Mouse (Mus musculus) liver, embryonic 16.5 days (tissue): ENCODE results near the gene Itga7. TPM values are rescaled to one million over a fixed set of nuclear protein-coding genes. Genes with fewer than 3 reads are reported as not detected.
A peak's percentile ranks its signal among the peaks of the same experiment; 100 is the strongest.

Experiments used
- ATAC-seq: fragments of 200-750 bp; cut with Nextera tagmentation; 2 replicates; pipeline ENCODE4 v1.8.0; 2017; ENCODE audit warnings: low read depth, mild to moderate bottlenecking, moderate number of reproducible peaks, moderate library complexity
- H3K27ac ChIP-seq: fragments of 300-500 bp; sonication (generic); 2 replicates; pipeline ENCODE4 v1.5.1; 2014; ENCODE audit warnings: mild to moderate bottlenecking, low read length
- H3K27me3 ChIP-seq: fragments of 300-500 bp; sonication (generic); 2 replicates; pipeline ENCODE4 v1.6.1; 2014; ENCODE audit warnings: low read depth, low read length, mixed read lengths; ENCODE audit not compliant: control insufficient read depth, insufficient read depth
- H3K36me3 ChIP-seq: fragments of 300-500 bp; sonication (generic); 2 replicates; pipeline ENCODE4 v1.6.1; 2014; ENCODE audit warnings: mild to moderate bottlenecking; ENCODE audit not compliant: control insufficient read depth, insufficient read depth
- H3K4me1 ChIP-seq: fragments of 300-500 bp; sonication (generic); 2 replicates; pipeline ENCODE4 v1.6.1; 2014; ENCODE audit warnings: low read depth, low read length, mixed read lengths; ENCODE audit not compliant: control insufficient read depth
- H3K4me2 ChIP-seq: fragments of 300-500 bp; sonication (generic); 2 replicates; pipeline ENCODE4 v1.6.1; 2014; ENCODE audit warnings: low read depth, low read length, mixed read lengths
- H3K4me3 ChIP-seq: fragments of 300-500 bp; sonication (generic); 2 replicates; pipeline ENCODE4 v1.5.1; 2014; ENCODE audit warnings: low read depth, mild to moderate bottlenecking, low read length
- H3K9ac ChIP-seq: fragments of 300-500 bp; sonication (generic); 2 replicates; pipeline ENCODE4 v1.6.1; 2014; ENCODE audit warnings: low read depth, low read length
- H3K9me3 ChIP-seq: fragments of 300-500 bp; sonication (generic); replicated peaks from 2 replicates; pipeline ENCODE4 v1.6.1; 2016; ENCODE audit warnings: low read length; ENCODE audit not compliant: control insufficient read depth
- WGBS: fragments of 180-500 bp; shearing (Covaris S2); extraction: QIAGEN DNeasy Blood & Tissue Kit; methylation state at CpG from one replicate; pipeline ENCODE4 v1.1.7; 2014; ENCODE audit not compliant: insufficient replicate concordance; 5-methylcytosine and 5-hydroxymethylcytosine counted together
- polyA plus RNA-seq: library from polyadenylated mRNA; unstranded; fragments of >200 nt; fragmentation: Nextera tagmentation; extraction: Ambion mirVana; gene quantifications from 2 replicates; pipeline ENCODE4 v1.2.1, GENCODE M21; 2015

Gene Itga7
- polyA plus RNA-seq, 1 experiment from 2014 or later, result 0.83 TPM

- H3K36me3 ChIP-seq, result no peaks in the 10 kb centered on the region
- no peak for ATAC-seq
- H3K27me3 ChIP-seq, result peaks cover 37% of the 10 kb centered on the region
- peak overlapping the region; percentile 72 for H3K4me2 ChIP-seq
- peak overlapping the region; percentile 65 for H3K4me3 ChIP-seq
- H3K27ac ChIP-seq, result no peak overlapping the region
- H3K4me1 ChIP-seq, result no peaks in the 10 kb centered on the region; the same call in 1 of the 2 replicates
- 51% methylated on average over 13 of the region's 13 CpGs for WGBS
- no peaks in the 10 kb centered on the region for H3K9me3 ChIP-seq
- peak overlapping the region; percentile 69; the same call in 1 of the 2 replicates for H3K9ac ChIP-seq
Observed at GRCm38 (mm10) chr10:128908778-128909448, 24.7 kb upstream of the Itga7 start.

- H3K9ac ChIP-seq, result peak overlapping the region; percentile 69
- peak overlapping the region; percentile 72 for H3K4me2 ChIP-seq
- peak overlapping the region; percentile 14 for H3K27ac ChIP-seq
- 2% methylated on average over 32 of the region's 41 CpGs for WGBS
- no peaks in the 10 kb centered on the region; the same call in 1 of the 2 replicates for H3K4me1 ChIP-seq
- H3K4me3 ChIP-seq, result peak overlapping the region; percentile 65
- no peaks in the 10 kb centered on the region for H3K9me3 ChIP-seq
- H3K27me3 ChIP-seq, result peaks cover 37% of the 10 kb centered on the region
- peak; percentile 79 for ATAC-seq
- no peaks in the 10 kb centered on the region for H3K36me3 ChIP-seq
Observed at GRCm38 (mm10) chr10:128909567-128910028, 24.0 kb upstream of the Itga7 start.

- peak overlapping the region; percentile 14 for H3K27ac ChIP-seq
- no peaks in the 10 kb centered on the region for H3K9me3 ChIP-seq
- peak; percentile 12; the same call in 1 of the 2 replicates for ATAC-seq
- no peaks in the 10 kb centered on the region; the same call in 1 of the 2 replicates for H3K4me1 ChIP-seq
- peak overlapping the region; percentile 65 for H3K4me3 ChIP-seq
- peaks cover 37% of the 10 kb centered on the region for H3K27me3 ChIP-seq
- no peaks in the 10 kb centered on the region for H3K36me3 ChIP-seq
- peak overlapping the region; percentile 72 for H3K4me2 ChIP-seq
- peak overlapping the region; percentile 69 for H3K9ac ChIP-seq
- WGBS, result 3% methylated on average over 65 of the region's 66 CpGs
Observed at GRCm38 (mm10) chr10:128910066-128910841, 23.4 kb upstream of the Itga7 start.

GRCm38 (mm10) chr10:128911430-128911829 is 22.2 kb upstream of the Itga7 start:
- no peaks in the 10 kb centered on the region for H3K9me3 ChIP-seq
- H3K27ac ChIP-seq, result no peak overlapping the region
- H3K4me3 ChIP-seq, result no peak overlapping the region
- no peaks in the 10 kb centered on the region for H3K36me3 ChIP-seq
- H3K9ac ChIP-seq, result no peak overlapping the region
- peaks cover 37% of the 10 kb centered on the region for H3K27me3 ChIP-seq
- no peak overlapping the region for H3K4me2 ChIP-seq
- WGBS, result 57% methylated on average over 6 of the region's 6 CpGs
- ATAC-seq, result no peak
- H3K4me1 ChIP-seq, result no peaks in the 10 kb centered on the region; the same call in 1 of the 2 replicates

GRCm38 (mm10) chr10:128912268-128912667 is 21.4 kb upstream of the Itga7 start:
- no peak for ATAC-seq
- WGBS, result 67% methylated on average over 4 of the region's 4 CpGs
- Histone ChIP-seq H3K9ac (no peak overlapping the region), H3K27me3 (peaks cover 37% of the 10 kb centered on the region), H3K36me3 (no peaks in the 10 kb centered on the region), H3K9me3 (no peaks in the 10 kb centered on the region), H3K4me2 (no peak overlapping the region), H3K4me3 (no peak overlapping the region), H3K4me1 (no peaks in the 10 kb centered on the region; the same call in 1 of the 2 replicates), H3K27ac (no peak overlapping the region)

- no peak for ATAC-seq
- no peaks in the 10 kb centered on the region for H3K36me3 ChIP-seq
- no peak overlapping the region for H3K4me3 ChIP-seq
- no peaks in the 10 kb centered on the region for H3K9me3 ChIP-seq
- no peak overlapping the region for H3K9ac ChIP-seq
- 55% methylated on average over 4 of the region's 4 CpGs for WGBS
- H3K4me1 ChIP-seq, result no peaks in the 10 kb centered on the region; the same call in 1 of the 2 replicates
- H3K27me3 ChIP-seq, result peaks cover 37% of the 10 kb centered on the region
- H3K27ac ChIP-seq, result no peak overlapping the region
- no peak overlapping the region for H3K4me2 ChIP-seq
Observed at GRCm38 (mm10) chr10:128912791-128913190, 20.8 kb upstream of the Itga7 start.

- Histone ChIP-seq H3K27me3 (peaks cover 33% of the 10 kb centered on the region), H3K36me3 (no peaks in the 10 kb centered on the region), H3K9ac (no peak overlapping the region), H3K4me2 (no peak overlapping the region), H3K4me3 (no peak overlapping the region), H3K9me3 (no peaks in the 10 kb centered on the region), H3K4me1 (peaks cover 2% of the 10 kb centered on the region; the same call in 1 of the 2 replicates), H3K27ac (no peak overlapping the region)
- 11% methylated on average over 5 of the region's 5 CpGs for WGBS
- ATAC-seq, result no peak
Observed at GRCm38 (mm10) chr10:128913219-128913618, 20.4 kb upstream of the Itga7 start.

- no peak overlapping the region for H3K4me2 ChIP-seq
- ATAC-seq, result no peak
- H3K4me1 ChIP-seq, result peaks cover 2% of the 10 kb centered on the region; the same call in 1 of the 2 replicates
- no peaks in the 10 kb centered on the region for H3K36me3 ChIP-seq
- no peak overlapping the region for H3K4me3 ChIP-seq
- no peaks in the 10 kb centered on the region for H3K9me3 ChIP-seq
- no peak overlapping the region for H3K9ac ChIP-seq
- WGBS, result 76% methylated on average over 12 of the region's 12 CpGs
- no peak overlapping the region for H3K27ac ChIP-seq
- H3K27me3 ChIP-seq, result peaks cover 28% of the 10 kb centered on the region
Observed at GRCm38 (mm10) chr10:128913696-128914095, 19.9 kb upstream of the Itga7 start.

GRCm38 (mm10) chr10:128915550-128915949 is 18.1 kb upstream of the Itga7 start:
- no peaks in the 10 kb centered on the region for H3K9me3 ChIP-seq
- H3K27ac ChIP-seq, result no peak overlapping the region
- peaks cover 9% of the 10 kb centered on the region for H3K27me3 ChIP-seq
- no peaks in the 10 kb centered on the region for H3K36me3 ChIP-seq
- H3K4me3 ChIP-seq, result no peak overlapping the region
- WGBS, result 64% methylated on average over 2 of the region's 2 CpGs
- no peak overlapping the region for H3K9ac ChIP-seq
- H3K4me2 ChIP-seq, result no peak overlapping the region
- ATAC-seq, result no peak
- peaks cover 2% of the 10 kb centered on the region for H3K4me1 ChIP-seq
